Mouse (Mus musculus): ENCODE results near the gene Rtcb. TPM values are rescaled to one million over a fixed set of nuclear protein-coding genes. Genes with fewer than 3 reads are reported as not detected.

Gene Rtcb
- polyA plus RNA-seq, 1 experiment = 115 TPM

- Histone ChIP-seq H3K4me1 (ENCODE audit: control insufficient read depth, insufficient read depth, low read length) (peaks cover 2% of the 10 kb centered on the region; the same call in 1 of the 2 replicates), H3K27ac (ENCODE audit: insufficient read depth, low read length) (no peak overlapping the region), H3K4me3 (ENCODE audit: insufficient read depth, low read length) (no peak overlapping the region)
- TF ChIP-seq POLR2A (IDR thresholded peaks at IDR 0.05; ENCODE audit: extremely low read depth, insufficient read depth, low read length) = no peak
- no peak for TF ChIP-seq CTCF (IDR thresholded peaks at IDR 0.05; ENCODE audit: extremely low read depth, insufficient read depth, low read length)
Measured at GRCm38 (mm10) chr10:85953401-85953800, 4.2 kb downstream of the Rtcb start.

DNA sequence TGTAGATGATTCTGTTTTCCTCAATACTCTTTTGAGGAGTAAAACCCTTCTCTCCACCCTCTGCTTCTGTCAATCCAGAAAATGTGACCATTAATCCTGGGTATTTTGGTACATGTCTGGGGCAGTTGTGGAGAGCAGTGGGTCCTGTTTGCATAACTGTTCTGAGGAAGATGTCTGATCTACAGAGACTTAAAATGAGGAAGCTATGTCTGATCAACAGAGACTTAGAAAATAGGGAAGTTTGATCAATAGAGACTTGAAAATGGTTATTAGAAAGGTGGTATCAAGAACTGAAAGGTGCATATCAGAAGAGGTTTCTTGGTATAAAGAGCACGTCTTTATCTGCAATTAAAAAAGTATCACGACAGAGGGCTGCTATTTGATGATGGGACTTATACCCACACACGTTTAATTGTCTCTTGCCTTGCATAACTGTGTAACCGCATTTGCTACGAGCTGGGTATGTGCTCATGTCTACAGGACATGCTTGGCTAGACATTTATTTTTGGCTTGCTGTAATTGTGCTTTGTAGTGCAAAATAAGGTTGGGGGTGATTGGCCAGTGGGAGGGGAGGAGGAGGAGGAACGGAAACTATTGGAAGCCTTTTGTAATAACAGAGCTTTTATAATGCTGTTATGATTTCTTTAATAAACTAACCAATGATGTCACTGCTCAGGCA is 5.7 kb downstream of the Rtcb start:
- no peak overlapping the region for H3K4me3 ChIP-seq (ENCODE audit: insufficient read depth, low read length)
- TF ChIP-seq POLR2A (IDR thresholded peaks at IDR 0.05; ENCODE audit: extremely low read depth, insufficient read depth, low read length) = no peak
- no peak for TF ChIP-seq CTCF (IDR thresholded peaks at IDR 0.05; ENCODE audit: extremely low read depth, insufficient read depth, low read length)

DNA sequence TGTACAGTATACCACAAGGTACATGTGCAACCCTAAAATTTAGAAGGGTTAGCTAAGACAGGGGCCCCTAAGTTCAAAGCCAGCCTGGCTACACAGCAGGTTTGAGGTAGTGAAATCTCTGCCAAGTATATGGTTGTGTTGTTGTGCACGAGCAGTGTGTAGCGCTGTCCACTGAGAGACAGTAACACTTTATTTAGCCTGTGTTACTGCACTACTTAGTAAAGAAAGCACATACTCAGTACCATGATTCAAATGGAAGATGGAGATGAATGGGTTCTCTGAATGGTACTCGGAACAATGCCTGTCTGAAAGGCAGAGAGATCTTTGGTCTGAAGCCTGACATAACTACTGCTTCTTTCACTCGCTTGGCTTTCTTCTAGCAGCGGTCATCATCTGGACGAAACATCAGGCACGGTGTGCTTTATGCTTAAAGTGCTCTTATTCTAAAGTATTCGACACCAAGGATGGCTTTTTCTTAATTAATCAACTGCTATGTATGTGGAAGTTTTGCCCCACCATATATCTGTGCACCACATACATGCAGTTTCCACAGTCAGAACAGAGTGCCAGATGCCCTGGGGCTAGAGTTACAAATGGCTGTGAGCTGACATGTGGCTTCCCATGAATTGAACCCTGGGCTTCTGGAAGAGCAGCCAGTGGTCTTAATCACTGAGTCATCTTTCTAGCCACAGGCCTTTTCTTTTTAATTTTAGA is 9.0 kb downstream of the Rtcb start:
- Histone ChIP-seq H3K4me3 (ENCODE audit: insufficient read depth, low read length) (no peak overlapping the region), H3K4me1 (ENCODE audit: control insufficient read depth, insufficient read depth, low read length) (no peaks in the 10 kb centered on the region), H3K27ac (ENCODE audit: insufficient read depth, low read length) (no peak overlapping the region)
- TF ChIP-seq POLR2A (IDR thresholded peaks at IDR 0.05; ENCODE audit: extremely low read depth, insufficient read depth, low read length) (no peak), CTCF (IDR thresholded peaks at IDR 0.05; ENCODE audit: extremely low read depth, insufficient read depth, low read length) (no peak)

More for the DNA sequence above, 5.7 kb downstream of the Rtcb start:
- Histone ChIP-seq H3K4me1 (ENCODE audit: control insufficient read depth, insufficient read depth, low read length) (peaks cover 2% of the 10 kb centered on the region; the same call in 1 of the 2 replicates), H3K27ac (ENCODE audit: insufficient read depth, low read length) (no peak overlapping the region)

GRCm38 (mm10) chr10:85936280-85936965 is 21.2 kb downstream of the Rtcb start:
- Histone ChIP-seq H3K4me3 (ENCODE audit: insufficient read depth, low read length) (no peak overlapping the region), H3K4me1 (ENCODE audit: control insufficient read depth, insufficient read depth, low read length) (no peaks in the 10 kb centered on the region), H3K27ac (ENCODE audit: insufficient read depth, low read length) (no peak overlapping the region)
- no peak for TF ChIP-seq POLR2A (IDR thresholded peaks at IDR 0.05; ENCODE audit: extremely low read depth, insufficient read depth, low read length)
- no peak for TF ChIP-seq CTCF (IDR thresholded peaks at IDR 0.05; ENCODE audit: extremely low read depth, insufficient read depth, low read length)

- H3K4me3 ChIP-seq (ENCODE audit: insufficient read depth, low read length) = no peak overlapping the region
Measured at GRCm38 (mm10) chr10:85929962-85930361, 27.7 kb downstream of the Rtcb start.

DNA sequence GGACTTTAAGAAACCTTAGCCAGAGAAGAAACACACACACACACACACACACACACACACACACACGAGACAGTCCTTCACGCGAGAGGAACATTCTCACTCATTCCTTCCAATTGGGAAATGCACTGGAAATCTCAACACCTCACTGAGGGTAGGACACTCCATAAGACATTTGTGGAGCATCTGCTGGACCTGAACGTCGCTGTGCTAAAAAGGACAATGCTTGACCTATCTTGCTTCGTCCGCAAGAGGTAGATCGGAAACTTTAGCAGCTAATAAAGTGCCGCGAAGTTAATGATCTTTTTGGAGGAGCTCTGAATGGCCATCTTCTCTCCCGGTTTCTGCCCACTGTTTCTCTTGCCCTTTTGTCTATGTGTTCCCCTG is 28.4 kb downstream of the Rtcb start:
- TF ChIP-seq CTCF (IDR thresholded peaks at IDR 0.05; ENCODE audit: extremely low read depth, insufficient read depth, low read length) = no peak
- no peak for TF ChIP-seq POLR2A (IDR thresholded peaks at IDR 0.05; ENCODE audit: extremely low read depth, insufficient read depth, low read length)
- Histone ChIP-seq H3K4me3 (ENCODE audit: insufficient read depth, low read length) (peak overlapping the region; percentile 39), H3K27ac (ENCODE audit: insufficient read depth, low read length) (no peak overlapping the region), H3K4me1 (ENCODE audit: control insufficient read depth, insufficient read depth, low read length) (peaks cover 4% of the 10 kb centered on the region)

More at GRCm38 (mm10) chr10:85929962-85930361, 27.7 kb downstream of the Rtcb start:
- Histone ChIP-seq H3K27ac (ENCODE audit: insufficient read depth, low read length) (no peak overlapping the region), H3K4me1 (ENCODE audit: control insufficient read depth, insufficient read depth, low read length) (peaks cover 4% of the 10 kb centered on the region)
- TF ChIP-seq CTCF (IDR thresholded peaks at IDR 0.05; ENCODE audit: extremely low read depth, insufficient read depth, low read length) (no peak), POLR2A (IDR thresholded peaks at IDR 0.05; ENCODE audit: extremely low read depth, insufficient read depth, low read length) (no peak)

- no peak overlapping the region for H3K27ac ChIP-seq (ENCODE audit: insufficient read depth, low read length)
- peak overlapping the region; percentile 39 for H3K4me3 ChIP-seq (ENCODE audit: insufficient read depth, low read length)
- H3K4me1 ChIP-seq (ENCODE audit: control insufficient read depth, insufficient read depth, low read length) = peaks cover 4% of the 10 kb centered on the region
- TF ChIP-seq POLR2A (IDR thresholded peaks at IDR 0.05; ENCODE audit: extremely low read depth, insufficient read depth, low read length) (peak; percentile 52; the same call in 1 of the 2 replicates), CTCF (IDR thresholded peaks at IDR 0.05; ENCODE audit: extremely low read depth, insufficient read depth, low read length) (peak; percentile 18; the same call in 1 of the 2 replicates)
Measured at GRCm38 (mm10) chr10:85928499-85929207, 29.0 kb downstream of the Rtcb start.

GRCm38 (mm10) chr10:85927676-85928445 is 29.8 kb downstream of the Rtcb start, which contains the start of gene Ascl4:
TSS of gene Ascl4 (plus strand) at chr10:85927681.
- H3K27ac ChIP-seq (ENCODE audit: insufficient read depth, low read length) = no peak within 1 kb of the TSS
- no peak for TF ChIP-seq POLR2A (IDR thresholded peaks at IDR 0.05; ENCODE audit: extremely low read depth, insufficient read depth, low read length)
- no peak for TF ChIP-seq CTCF (IDR thresholded peaks at IDR 0.05; ENCODE audit: extremely low read depth, insufficient read depth, low read length)
- H3K4me3 ChIP-seq (ENCODE audit: insufficient read depth, low read length) = peak within 1 kb of the TSS; percentile 39
- peaks cover 4% of the 10 kb centered on the region for H3K4me1 ChIP-seq (ENCODE audit: control insufficient read depth, insufficient read depth, low read length)

All from cortical plate, adult 2 months (tissue).